Mouse (Mus musculus) lung, postnatal 0 days (tissue): Measurements from ENCODE around the gene Mars. TPM values are rescaled to one million over a fixed set of nuclear protein-coding genes. Genes with fewer than 3 reads are reported as not detected.

Experiments
- ATAC-seq: fragments of 200-750 bp; cut with Nextera tagmentation; 2 replicates; pipeline ENCODE4 v1.8.0; 2017; ENCODE audit warnings: moderate library complexity
- DNase-seq: peaks from one replicate; pipeline ENCODE4 v3.0.0-alpha.2; 2016; ENCODE audit warnings: low spot score
- H3K27ac ChIP-seq: fragments of 300-500 bp; sonication (generic); 2 replicates; pipeline ENCODE4 v1.5.1; 2014; ENCODE audit warnings: antibody characterized with exemption, mild to moderate bottlenecking, low read length, mixed read lengths
- H3K27me3 ChIP-seq: fragments of 300-500 bp; sonication (generic); replicated peaks from 2 replicates; pipeline ENCODE4 v1.6.1; 2014; ENCODE audit warnings: low read length, mixed read lengths; ENCODE audit not compliant: insufficient read depth
- H3K36me3 ChIP-seq: fragments of 300-500 bp; sonication (generic); 2 replicates; pipeline ENCODE4 v1.6.1; 2014; ENCODE audit warnings: low read length, mixed read lengths; ENCODE audit not compliant: insufficient read depth
- H3K4me1 ChIP-seq: fragments of 300-500 bp; sonication (generic); 2 replicates; pipeline ENCODE4 v1.6.1; 2014; ENCODE audit warnings: antibody characterized with exemption, low read depth, low read length, mixed read lengths; ENCODE audit not compliant: insufficient read depth
- H3K4me2 ChIP-seq: fragments of 300-500 bp; sonication (generic); replicated peaks from 2 replicates; pipeline ENCODE4 v1.6.1; 2014; ENCODE audit warnings: low read depth, mild to moderate bottlenecking, low read length, moderate library complexity, mixed read lengths
- H3K4me3 ChIP-seq: fragments of 300-500 bp; sonication (generic); 2 replicates; pipeline ENCODE4 v1.5.1; 2014; ENCODE audit warnings: low read depth, low read length
- H3K9ac ChIP-seq: fragments of 300-500 bp; sonication (generic); replicated peaks from 2 replicates; pipeline ENCODE4 v1.6.1; 2014; ENCODE audit warnings: low read depth, mild to moderate bottlenecking
- H3K9me3 ChIP-seq: fragments of 300-500 bp; sonication (generic); 2 replicates; pipeline ENCODE4 v1.6.1; 2016; ENCODE audit warnings: low read length, mixed read lengths
- CTCF ChIP-seq: IDR thresholded peaks from 2 replicates; pipeline ENCODE4 v1.5.1; 2016; ENCODE audit warnings: antibody characterized with exemption, mild to moderate bottlenecking
- EP300 ChIP-seq: IDR thresholded peaks from 2 replicates; pipeline ENCODE4 v1.6.1; 2016; ENCODE audit warnings: antibody characterized with exemption, mild to moderate bottlenecking, control low read depth
- WGBS: fragments of 180-500 bp; shearing (Covaris S2); extraction: QIAGEN DNeasy Blood & Tissue Kit; methylation state at CpG from one replicate; pipeline ENCODE4 v1.1.7; 2014; 5-methylcytosine and 5-hydroxymethylcytosine counted together
- polyA plus RNA-seq: library from polyadenylated mRNA; unstranded; fragments of >200 nt; fragmentation: Nextera tagmentation; extraction: Ambion mirVana; gene quantifications from 2 replicates; pipeline ENCODE4 v1.2.1, GENCODE M21; 2015

Gene Mars
- polyA plus RNA-seq, 1 experiment from 2014 or later: 63.1 TPM

DNA sequence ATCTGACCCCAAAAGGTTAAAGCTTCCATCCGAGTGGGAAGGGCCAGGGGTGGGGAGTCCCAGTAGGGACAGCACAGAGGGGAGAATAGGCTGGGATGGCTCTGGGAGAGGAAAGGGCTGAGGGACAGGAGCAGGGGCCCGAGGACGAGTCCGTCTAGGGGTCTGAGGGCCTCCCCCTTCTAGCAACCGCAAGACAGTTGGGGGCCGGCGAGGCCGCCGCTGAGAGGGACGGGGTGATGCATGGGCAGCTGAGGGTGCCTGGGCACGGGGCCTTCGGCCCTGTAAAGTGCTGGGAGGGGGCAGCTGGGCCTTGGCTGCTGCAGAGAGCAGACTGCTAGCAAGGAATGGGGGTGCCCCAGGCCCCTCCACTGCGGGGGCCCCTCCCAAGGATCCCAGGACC, 25.9 kb downstream of the Mars start:
- no peaks in the 10 kb centered on the region for H3K9me3 ChIP-seq
- H3K4me1 ChIP-seq: peaks cover 16% of the 10 kb centered on the region
- no peak for ATAC-seq
- no peak overlapping the region for H3K9ac ChIP-seq
- no peak overlapping the region for H3K4me2 ChIP-seq
- H3K27ac ChIP-seq: no peak overlapping the region
- H3K36me3 ChIP-seq: peaks cover 47% of the 10 kb centered on the region
- TF ChIP-seq EP300 (no peak), CTCF (no peak)
- DNase-seq: no peak
- H3K4me3 ChIP-seq: no peak overlapping the region
- WGBS: 72% methylated on average over 11 of the region's 13 CpGs
- no peaks in the 10 kb centered on the region for H3K27me3 ChIP-seq

GRCm38 (mm10) chr10:127284724-127285500, 26.7 kb downstream of the Mars start:
- ATAC-seq (no peak), DNase-seq (no peak)
- Histone ChIP-seq H3K9ac (no peak overlapping the region), H3K9me3 (no peaks in the 10 kb centered on the region), H3K4me2 (no peak overlapping the region), H3K4me1 (peaks cover 13% of the 10 kb centered on the region), H3K27ac (no peak overlapping the region), H3K4me3 (no peak overlapping the region), H3K27me3 (no peaks in the 10 kb centered on the region), H3K36me3 (peaks cover 47% of the 10 kb centered on the region)
- TF ChIP-seq CTCF (no peak), EP300 (no peak)
- WGBS: 73% methylated on average over 9 of the region's 11 CpGs

- no peak for DNase-seq
- 88% methylated on average over 7 of the region's 7 CpGs for WGBS
These were observed 27.4 kb downstream of the Mars start for GRCm38 (mm10) chr10:127284105-127284622.

DNA sequence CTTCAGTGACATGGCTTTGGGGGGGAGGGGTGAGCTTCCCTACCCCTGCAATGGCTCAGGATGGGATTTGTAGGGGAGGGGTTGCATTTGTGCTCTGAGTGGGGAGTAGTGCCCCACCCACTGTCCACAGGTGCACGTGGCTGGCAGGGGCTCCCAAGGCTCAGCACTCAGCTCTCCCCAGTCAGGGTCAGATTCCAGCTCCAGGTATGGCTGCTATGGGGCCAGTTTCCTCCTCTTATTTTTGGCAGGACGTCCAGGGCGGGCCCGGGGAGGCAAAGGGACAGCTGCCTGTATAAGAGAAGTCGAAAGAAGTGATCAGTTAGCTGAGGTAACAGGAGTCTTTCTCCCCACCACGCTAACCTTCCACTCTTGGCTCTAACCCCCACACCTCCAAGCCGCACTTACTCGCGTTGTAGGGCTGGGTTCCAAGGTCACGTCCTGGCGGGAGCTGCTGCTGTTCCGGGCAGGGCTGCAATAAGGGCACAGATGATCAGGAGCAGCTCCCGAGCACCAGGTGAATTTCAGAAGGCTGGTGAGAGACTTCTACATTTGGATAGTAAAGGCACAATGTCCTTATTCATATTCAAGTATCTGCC, 28.9 kb downstream of the Mars start:
- no peak for TF ChIP-seq EP300
- no peak for TF ChIP-seq CTCF
- no peak overlapping the region for H3K4me2 ChIP-seq
- H3K9me3 ChIP-seq: no peaks in the 10 kb centered on the region
- no peaks in the 10 kb centered on the region for H3K27me3 ChIP-seq
- WGBS: 73% methylated on average over 13 of the region's 13 CpGs
- no peak for DNase-seq
- H3K4me1 ChIP-seq: peaks cover 8% of the 10 kb centered on the region
- H3K27ac ChIP-seq: no peak overlapping the region
- no peak overlapping the region for H3K9ac ChIP-seq
- ATAC-seq: no peak
- H3K36me3 ChIP-seq: peaks cover 53% of the 10 kb centered on the region
- no peak overlapping the region for H3K4me3 ChIP-seq

More at GRCm38 (mm10) chr10:127284105-127284622, 27.4 kb downstream of the Mars start:
- Histone ChIP-seq H3K4me2 (no peak overlapping the region), H3K9me3 (no peaks in the 10 kb centered on the region), H3K27me3 (no peaks in the 10 kb centered on the region), H3K36me3 (peaks cover 47% of the 10 kb centered on the region), H3K4me1 (peaks cover 9% of the 10 kb centered on the region), H3K4me3 (no peak overlapping the region), H3K27ac (no peak overlapping the region), H3K9ac (no peak overlapping the region)
- TF ChIP-seq EP300 (no peak), CTCF (no peak)
- ATAC-seq: no peak

DNA sequence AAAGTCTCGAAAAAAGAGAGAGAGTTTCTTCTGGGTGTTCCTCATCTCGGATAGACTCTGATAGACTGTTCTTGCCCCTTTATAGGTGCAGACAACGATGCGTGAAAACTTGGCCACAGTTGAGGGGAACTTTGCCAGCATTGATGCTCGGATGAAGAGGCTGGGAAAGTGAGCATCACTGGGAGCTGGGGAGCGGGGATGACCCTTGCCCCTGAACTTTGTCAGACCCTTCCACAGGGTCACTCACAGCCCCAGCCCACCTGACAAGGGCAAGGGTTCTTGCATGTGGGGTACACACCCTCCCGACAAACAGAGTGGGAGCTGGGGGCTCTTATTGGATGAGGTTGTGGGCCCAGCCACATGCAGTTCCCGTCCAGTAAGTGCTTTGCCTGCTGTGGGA, 30.3 kb downstream of the Mars start:
- Histone ChIP-seq H3K4me3 (no peak overlapping the region), H3K9ac (no peak overlapping the region), H3K36me3 (peaks cover 63% of the 10 kb centered on the region), H3K4me2 (no peak overlapping the region), H3K27me3 (no peaks in the 10 kb centered on the region), H3K9me3 (no peaks in the 10 kb centered on the region), H3K27ac (no peak overlapping the region), H3K4me1 (no peaks in the 10 kb centered on the region)
- 89% methylated on average over 8 of the region's 8 CpGs for WGBS
- no peak for ATAC-seq
- TF ChIP-seq CTCF (no peak), EP300 (no peak)
- DNase-seq: no peak

GRCm38 (mm10) chr10:127279730-127280129, 31.9 kb downstream of the Mars start:
- H3K27me3 ChIP-seq: no peaks in the 10 kb centered on the region
- no peaks in the 10 kb centered on the region for H3K4me1 ChIP-seq
- no peak overlapping the region for H3K4me3 ChIP-seq
- DNase-seq: no peak
- TF ChIP-seq CTCF (peak; percentile 36), EP300 (no peak)
- H3K9ac ChIP-seq: no peak overlapping the region
- no peaks in the 10 kb centered on the region for H3K9me3 ChIP-seq
- ATAC-seq: no peak
- H3K27ac ChIP-seq: no peak overlapping the region
- H3K36me3 ChIP-seq: peaks cover 58% of the 10 kb centered on the region
- 83% methylated on average over 1 of the region's 2 CpGs for WGBS
- H3K4me2 ChIP-seq: no peak overlapping the region
